Mouse (Mus musculus) adrenal gland, postnatal 14 days (tissue): Measurements from ENCODE around the gene Cacna2d1. TPM values are rescaled to one million over a fixed set of nuclear protein-coding genes. Genes with fewer than 3 reads are reported as not detected.

ENCODE experiments used
- DNase-seq: peaks from one replicate; pipeline ENCODE4 v3.0.0; 2021; ENCODE audit warnings: mixed read lengths
- total RNA-seq: library from RNA; stranded (reverse); gene quantifications from 2 replicates; pipeline ENCODE4 v1.2.3, GENCODE M21; 2021

Gene Cacna2d1
- total RNA-seq, 1 experiment from 2014 or later: 73.3 TPM

DNA sequence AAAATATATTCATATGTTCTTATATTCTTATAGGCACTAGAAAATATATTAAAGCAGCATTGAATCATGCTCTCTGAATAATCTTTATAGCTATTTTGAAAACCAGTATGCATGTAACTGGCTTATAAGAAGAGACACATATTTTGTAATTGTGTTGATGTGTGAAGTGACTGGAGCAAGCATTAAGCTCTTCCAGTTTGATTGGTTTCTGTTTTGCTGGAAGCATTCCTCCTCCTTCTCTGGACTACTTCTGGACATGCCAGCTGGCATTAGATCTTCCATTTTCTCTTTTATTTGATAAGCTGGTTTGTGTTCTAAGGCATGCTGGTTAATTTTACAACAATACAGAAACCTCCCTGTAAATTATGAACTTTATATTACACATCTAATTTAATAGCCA lies 228.8 kb downstream of the Cacna2d1 start:
- DNase-seq: no peak

DNA sequence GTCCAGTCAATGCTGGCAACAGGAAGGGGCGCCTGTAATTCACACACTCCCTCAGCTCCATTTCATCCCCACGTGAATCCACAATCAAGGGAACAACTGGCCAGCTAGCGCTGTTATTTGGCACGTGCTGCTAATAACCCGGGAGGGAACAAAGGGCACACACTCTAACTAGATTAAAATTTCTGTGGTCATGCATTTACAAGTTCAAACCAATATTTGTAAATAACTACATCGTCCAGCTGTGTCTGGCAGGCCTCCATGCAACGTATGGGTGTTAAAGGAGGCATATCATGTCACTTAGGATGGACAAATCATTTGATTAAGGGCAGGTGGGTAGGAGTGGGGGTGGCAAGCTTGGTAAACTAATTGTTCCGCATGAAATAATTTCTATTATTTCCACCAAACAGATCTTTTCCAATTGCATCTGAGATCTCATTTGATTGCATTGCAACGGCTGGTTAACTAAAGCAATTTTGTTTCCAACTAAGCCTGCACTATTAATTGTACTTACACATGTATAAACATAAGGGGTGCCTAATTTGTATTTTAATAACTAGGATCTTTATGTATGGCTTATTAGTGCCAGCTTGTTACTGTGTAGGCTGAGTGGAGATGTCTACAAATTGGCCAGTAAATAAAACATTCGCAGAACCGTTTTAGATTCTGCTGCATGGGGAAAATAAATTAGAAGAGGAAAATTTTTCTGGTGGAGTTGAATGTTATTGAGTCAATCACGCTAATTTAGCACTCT lies 231.8 kb downstream of the Cacna2d1 start:
- DNase-seq: no peak

DNA sequence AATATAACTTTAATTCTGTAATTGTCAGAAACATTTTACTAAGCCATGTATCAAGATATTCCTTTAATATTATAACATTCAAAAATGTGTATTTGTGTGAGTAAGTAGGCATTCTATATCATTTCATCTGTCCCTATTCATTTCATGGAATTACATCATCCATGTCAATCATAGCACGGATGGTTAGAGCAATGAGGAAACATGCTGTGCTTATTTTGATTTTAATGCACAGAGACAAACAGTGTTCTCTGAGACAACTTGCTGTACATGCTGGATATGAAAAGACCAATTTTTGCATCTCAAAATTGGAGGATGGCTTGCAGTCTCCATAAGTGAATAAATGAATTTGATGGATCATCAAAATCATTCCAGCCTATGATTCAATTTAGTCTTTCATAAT lies 232.4 kb downstream of the Cacna2d1 start:
- no peak for DNase-seq

DNA sequence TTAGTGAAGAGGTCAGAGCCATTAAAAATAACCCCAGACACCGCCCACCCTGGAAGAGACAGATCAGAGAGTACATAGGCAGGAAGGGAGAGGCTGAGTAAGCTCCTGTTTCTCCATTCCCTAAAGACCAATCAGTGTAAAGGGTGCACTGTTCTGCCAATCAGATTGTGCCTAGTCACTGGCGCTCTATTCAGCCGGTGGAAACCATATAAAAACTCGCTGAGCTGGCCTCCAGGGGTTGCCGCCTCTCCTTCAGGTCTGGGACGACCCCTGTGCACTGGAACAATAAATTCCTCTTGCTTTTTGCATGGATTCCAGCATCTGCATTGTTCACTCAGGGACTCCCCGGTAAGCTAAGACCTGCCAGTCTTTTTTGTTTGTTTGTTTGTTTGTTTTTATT lies 246.6 kb downstream of the Cacna2d1 start:
- DNase-seq: peak; percentile 35

DNA sequence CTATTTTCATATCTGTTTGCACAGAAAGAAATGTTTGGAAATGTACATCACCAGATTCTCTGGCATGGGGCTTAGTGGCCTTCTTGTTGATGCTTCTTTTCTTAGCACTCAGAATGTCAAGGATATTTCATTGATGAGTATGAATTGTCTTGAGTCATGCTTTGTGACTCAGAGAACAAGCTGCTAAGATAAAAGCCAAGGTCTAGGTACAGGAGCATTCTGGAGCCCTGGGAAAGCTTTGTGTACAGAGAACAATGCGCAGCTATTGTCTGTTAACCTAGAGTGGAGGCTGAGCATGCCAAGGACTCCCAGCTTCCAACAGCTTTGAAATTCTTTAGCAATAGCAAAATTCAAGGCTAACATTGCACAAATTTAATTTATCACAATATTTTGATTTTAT lies 249.6 kb downstream of the Cacna2d1 start:
- DNase-seq: peak; percentile 28

DNA sequence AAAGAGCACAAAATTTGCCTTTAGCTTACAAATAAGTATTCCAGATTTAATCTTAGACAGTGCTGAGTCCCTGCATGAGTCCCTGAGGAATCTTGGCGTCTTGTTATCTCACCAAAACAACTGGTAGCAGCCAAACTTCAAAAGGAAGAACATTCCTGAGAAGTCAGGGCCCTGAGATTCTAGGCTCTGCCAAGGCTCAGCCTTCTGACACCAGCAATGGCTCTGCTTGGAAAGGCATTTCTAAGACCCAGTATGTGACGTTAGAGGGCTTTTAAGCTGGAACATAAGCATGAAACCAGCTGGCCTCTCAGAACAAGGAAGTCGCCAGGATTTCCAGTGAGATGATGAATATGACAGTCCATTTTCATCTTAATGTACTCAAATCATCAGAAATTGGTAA lies 253.4 kb downstream of the Cacna2d1 start:
- peak; percentile 26 for DNase-seq

DNA sequence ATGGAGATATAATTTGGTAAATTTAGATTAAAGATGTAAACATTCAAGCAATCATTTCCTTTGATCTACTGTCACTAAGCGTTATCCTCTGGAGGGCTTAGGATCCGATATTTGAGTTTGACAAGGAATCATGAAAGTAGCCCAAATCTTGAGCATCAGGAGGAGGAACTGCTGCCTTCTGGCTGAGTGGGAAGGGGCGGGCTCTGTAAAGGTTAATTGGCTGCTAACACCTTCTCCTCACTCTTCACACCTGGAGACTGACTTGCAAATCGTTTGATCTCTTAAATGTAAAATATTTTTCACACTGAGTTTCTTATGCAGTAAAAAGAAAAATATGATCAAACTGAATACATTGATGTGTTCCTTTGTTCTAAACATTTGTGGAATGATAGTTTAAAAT lies 255.4 kb downstream of the Cacna2d1 start:
- DNase-seq: no peak

DNA sequence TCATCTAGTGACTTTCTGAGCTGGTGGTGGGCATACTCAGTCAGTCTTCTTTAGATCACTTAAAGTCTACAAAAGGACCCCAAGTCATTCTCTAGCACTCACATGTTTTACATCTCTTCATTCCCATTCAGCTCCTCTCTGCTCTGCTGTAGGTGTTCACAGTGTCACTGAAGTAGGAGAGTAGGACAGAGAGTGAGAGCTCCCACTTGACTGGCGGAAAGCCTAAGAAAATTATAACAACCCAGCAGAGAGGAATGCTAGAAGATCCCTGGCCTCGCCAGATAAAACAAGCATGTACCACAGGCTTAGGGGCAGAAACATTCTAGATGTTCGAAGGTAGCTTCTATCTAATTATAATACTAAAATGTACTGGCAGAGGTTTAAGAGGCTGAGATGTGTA lies 256.7 kb downstream of the Cacna2d1 start:
- DNase-seq: no peak

DNA sequence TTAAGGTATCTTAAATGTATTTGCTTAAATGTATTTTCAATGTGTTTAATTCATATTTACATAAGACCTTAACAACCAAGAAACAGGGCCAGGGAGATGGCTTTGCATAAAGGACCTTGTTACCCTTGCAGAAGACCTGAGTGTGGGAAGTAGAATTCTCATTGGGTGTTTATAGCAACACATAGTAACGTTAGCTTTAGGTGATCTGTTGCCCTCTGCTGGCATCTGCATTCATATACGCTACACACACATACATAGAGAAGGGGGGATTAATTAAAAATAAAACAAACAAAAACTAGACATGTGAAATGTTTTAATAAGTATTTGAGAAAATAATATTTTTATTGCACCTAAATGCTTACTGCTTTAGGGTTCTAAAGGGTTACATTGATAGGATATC lies 265.3 kb downstream of the Cacna2d1 start:
- no peak for DNase-seq

DNA sequence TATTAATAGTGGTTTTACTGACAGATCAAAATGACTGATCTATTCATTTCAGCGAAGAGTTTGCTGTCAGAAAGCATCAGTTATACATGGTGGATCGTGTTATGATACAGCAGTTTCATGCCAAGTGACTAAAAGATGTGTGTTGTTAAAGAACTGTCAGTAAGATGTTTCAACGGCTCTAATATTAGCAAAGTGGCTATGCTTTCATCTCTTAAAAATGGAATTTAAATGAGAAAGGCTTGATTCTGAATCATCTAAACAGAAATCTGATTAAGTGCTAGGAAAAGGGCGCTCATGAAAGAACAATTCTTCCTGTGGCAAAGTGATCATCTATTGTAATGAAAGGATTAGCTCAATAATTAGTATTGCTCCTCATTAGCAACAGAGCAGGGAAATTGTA lies 287.5 kb downstream of the Cacna2d1 start:
- no peak for DNase-seq

DNA sequence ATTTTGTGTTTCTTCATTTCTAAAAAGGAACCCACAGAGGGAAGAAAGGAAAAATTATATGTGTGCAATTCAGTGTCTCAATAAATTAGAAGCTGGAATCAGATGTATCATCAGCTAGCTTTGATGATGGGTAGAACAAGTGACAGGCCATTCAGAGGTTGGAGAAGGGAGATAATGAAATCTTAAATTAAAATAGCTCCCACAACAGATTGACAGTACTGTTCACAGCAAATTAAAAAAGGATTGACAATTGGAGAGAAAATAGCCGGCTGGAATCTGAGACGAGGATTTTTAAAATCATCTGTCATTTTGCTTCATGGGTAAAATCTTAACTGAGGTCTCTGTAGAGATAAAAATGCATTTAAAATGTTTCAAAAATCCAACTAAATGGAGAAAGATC lies 290.9 kb downstream of the Cacna2d1 start:
- no peak for DNase-seq

DNA sequence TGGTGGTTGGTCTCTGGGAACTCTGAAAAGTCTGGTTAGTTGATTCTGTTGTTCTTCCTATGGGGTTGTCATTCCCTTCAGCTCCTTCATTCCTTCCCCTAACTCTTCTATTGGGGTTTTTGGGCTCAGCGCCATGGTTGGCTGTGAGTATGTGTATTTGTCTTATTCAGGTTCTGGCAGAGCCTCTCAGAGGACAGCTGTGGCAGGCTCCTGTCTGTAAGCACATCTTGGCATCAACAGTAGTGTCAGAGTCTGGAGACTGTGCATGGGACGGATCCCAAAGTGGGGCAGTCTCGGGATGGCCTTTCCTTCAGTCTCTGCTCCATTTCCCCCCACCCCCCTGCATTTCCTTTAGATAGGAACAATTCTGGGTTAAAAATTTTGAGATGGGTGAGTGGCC lies 294.9 kb downstream of the Cacna2d1 start:
- no peak for DNase-seq

DNA sequence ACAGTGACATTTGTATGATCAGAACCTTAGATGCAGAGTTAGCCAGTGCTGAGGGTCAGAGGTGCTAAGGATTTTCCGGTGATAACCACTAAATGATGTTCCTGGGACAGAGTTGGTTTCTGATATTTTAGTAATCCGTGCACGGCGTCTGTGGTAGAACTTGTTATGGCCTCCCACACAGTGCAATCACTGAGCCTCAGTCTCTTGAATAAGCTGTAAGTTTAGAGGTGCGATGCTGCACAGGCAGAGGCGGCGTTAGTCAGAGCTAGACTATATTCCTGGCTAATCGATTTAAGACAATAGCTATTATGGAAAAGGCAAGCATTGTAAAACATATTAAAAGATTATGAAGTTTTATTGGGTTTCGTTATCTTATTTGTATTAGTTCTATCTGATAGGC lies 297.0 kb downstream of the Cacna2d1 start:
- no peak for DNase-seq

DNA sequence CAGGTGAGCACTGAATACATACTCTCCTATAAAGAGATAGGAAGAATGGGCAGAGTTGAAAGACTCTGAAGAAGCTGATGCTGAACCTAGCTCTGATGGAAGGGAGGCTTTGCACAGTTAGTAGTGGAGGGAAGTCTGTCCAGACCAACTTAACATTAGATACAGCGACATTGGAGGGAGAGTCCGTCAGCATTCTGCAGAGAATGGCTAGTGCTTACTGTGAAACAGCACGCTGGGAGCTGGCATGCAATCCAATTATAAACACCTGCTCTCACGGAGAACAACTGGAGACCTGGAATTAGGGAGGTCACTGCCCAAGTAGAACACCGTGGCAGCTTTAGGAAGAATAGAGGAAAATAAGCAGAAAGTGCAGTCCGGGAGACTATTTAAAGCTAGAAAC lies 300.4 kb downstream of the Cacna2d1 start:
- DNase-seq: no peak

DNA sequence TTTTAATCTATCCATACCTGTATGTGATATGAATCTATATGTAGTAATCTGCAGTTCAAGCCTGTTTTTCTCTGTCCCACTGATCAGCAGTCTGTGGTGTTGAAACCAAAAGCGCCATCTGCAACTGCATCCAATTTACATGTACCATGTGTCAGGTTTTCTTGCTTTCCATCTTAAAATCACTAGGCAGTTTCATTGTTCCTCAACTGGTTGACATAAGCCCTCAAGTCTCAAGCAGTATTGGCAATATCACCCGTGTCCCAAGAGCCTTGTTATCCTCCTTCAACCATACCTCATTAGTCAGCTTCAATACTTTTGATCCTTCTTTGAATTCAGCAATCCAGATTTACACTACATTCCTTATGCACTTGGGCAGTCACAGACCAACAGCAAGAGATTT lies 301.4 kb downstream of the Cacna2d1 start:
- DNase-seq: no peak

DNA sequence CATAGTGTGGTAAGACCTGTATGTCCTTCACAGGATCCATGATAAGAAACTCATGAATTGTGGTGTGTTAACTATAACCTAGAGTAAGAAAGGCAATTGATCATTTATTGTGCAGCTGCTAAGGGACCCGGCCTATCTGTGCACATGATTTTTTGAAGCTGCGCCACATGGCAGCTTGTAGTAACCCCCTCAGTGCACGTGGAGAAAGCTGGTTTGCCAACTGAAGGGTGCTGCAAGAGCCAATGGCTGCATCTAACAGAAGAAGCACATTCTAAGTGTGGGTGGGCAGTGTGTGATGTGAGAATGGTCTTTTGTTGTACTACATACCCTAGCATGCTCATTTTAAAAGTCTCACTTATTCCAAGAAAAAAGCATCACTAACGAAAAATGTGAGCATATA lies 302.1 kb downstream of the Cacna2d1 start:
- no peak for DNase-seq

DNA sequence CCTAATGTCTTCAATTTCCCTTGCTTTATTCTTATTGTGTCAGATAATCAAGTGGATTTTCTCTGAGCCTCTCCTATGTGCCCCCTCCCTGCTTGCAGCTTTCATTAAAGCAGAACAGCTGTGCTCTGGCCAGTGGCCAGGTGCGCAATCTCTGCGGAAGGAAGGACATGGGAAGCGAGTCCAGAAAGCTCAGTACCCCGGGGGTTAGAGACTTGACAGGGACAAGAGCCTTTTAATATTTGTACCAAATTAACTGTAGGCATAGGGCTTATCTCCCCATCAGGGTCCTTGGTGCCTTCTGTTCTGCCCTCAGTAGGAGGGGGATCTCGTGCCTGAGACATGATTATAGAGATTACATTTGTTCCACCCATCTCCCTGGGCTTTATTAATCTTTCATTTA lies 303.5 kb downstream of the Cacna2d1 start:
- DNase-seq: peak; percentile 74

DNA sequence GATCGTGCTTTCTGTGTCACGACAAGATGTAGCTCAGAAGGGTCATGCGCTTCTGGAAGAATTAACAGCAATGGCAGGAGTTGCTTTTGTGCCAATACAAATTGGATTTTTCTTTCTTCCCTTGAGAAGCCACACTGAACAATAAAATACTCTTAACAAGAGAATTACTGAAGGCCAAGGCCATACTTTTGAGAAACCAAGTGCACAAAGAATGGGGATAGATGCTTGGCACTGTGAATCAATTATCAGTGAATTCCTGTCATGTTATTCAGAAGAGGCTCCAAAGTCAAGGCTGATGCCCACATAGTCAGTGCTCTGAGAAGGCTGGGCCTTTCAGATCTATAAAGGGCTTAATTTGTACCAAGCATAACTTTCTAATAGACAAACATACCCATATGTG lies 305.8 kb downstream of the Cacna2d1 start:
- no peak for DNase-seq

DNA sequence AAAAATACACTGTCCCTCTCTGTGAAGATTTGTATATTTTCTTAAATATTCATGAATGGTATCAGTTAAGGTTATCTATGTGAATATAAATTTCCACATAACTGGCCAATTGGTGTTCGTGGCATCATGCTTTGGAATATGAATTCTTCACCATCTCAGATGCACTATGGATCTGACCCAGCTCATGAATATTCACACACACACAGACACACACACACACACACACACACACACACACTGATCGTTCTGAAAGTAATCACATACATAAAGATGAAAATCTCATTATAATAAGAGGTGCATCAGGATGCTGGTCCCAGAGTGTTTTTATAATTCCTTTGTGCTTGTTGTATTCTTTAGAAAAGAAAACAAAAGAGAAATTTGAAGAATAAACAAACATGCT lies 309.1 kb downstream of the Cacna2d1 start:
- no peak for DNase-seq

DNA sequence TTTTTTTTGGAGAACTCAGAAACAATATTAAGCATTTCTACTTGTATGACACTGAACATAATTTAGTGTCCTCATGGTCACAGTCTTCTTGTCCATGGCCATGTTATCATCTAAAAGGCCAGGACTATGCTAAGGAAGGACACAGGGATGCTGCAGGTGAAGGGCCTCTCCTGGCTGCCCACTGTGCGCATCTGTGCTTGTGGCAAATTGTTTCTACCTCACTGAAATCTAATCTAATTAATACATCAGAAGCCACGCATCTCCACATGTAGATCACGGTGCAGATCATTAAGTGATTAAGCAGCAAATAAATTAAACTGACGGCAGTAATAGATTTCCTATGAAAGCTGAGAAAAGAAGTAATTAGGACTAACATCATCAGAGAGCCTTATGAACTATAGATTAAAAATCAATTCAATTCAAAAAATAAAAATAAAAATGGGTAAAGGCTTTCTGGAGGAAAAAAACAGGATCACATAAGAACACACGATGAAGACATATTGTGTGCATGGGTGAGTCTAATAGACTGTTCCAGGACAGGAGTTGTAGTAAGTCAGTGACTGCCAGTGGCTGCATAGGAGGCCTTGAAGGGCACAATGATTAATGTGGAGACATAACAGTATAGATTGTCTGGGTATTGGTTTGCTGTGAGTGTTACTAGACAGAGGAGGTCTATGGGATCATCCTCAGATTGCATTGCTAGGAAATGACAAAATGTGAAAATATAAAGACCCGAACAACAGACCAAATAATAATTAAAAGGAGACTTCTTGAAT lies 318.4 kb downstream of the Cacna2d1 start:
- no peak for DNase-seq

DNA sequence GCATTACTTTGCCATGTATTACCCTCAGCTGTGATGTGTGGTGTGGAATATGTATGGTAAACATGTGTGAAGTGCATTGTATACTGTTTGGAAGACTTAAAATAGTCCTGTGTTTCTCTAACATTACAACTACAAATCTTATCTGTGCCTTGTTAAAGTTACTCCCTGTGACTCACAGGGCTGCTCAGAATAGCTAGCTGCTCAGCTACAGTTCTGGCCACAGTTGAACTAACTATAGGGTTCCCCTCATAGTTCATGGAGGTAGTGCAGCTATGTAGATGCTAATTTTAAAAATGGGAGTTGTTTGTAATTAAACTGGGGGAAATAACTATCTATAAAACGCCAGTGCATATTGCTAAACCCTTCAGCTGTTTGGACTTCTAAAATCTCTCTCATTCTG lies 319.3 kb downstream of the Cacna2d1 start:
- no peak for DNase-seq

DNA sequence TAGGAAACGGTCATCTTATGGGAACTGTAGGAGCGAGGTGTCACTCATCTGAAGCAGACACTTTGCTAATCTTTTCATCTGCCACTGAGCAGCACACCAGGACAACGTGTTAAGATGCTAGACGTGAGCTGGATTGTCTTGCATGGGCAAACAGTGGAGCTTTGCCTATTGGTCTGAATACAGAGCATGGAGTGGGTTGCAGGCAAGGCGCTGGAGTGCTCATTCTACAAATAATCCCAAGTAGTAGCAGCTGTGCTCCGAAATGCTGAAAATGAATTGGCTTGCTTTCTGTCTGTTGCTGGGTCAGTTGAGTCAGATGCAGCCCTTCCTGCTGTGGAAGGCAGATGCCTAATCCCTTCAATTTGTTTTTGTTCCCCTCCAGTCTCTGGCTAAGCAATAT lies 330.9 kb downstream of the Cacna2d1 start:
- no peak for DNase-seq

DNA sequence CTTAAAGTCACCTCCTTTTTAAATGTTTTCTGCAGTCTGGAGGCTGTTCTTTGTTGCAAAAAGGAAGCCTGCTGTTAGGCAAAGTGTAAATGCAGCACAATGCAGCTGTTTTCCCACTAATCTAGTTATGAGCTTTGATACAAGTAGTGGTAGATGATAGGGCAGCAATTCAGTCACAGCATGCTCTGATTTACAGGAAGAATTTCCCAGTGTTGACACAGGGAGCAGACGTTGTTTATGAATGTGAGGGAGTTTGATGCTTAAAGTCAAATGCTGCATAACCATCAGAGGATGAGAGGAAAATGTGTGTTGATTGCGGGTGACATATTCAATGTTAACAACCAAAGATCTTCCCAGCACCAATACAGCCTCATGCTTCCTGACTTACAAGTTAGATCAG lies 342.6 kb downstream of the Cacna2d1 start:
- no peak for DNase-seq

DNA sequence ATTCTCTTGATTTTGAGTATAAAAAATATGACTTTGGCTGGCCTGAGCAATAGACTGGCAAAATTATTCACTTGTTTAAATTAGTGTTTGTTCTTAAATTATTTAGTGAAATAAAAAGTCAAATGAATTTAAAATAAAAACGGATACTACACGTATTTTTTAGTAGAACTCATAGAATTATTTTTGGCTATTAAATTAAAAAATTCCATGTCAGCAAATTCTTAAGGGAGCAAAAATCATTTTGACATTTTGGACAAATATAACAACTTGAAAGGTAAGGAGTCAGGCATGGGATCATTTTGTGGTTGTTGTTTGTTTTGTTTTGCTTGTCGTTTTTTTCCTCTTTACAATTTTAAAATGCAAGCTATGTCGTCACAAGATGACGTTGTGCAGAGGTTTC lies 346.7 kb downstream of the Cacna2d1 start:
- DNase-seq: no peak
